Mouse (Mus musculus): ENCODE results near the gene Nxf1. TPM values are rescaled to one million over a fixed set of nuclear protein-coding genes. Genes with fewer than 3 reads are reported as not detected.
"Not testable (repeated sequence)": the region's sequence is repeated elsewhere in the genome, so short reads cannot be mapped to it uniquely, and the experiment has no call there.

The Nxf1 gene
- polyA plus RNA-seq, 1 experiment from 2014 or later = 150 TPM

DNA sequence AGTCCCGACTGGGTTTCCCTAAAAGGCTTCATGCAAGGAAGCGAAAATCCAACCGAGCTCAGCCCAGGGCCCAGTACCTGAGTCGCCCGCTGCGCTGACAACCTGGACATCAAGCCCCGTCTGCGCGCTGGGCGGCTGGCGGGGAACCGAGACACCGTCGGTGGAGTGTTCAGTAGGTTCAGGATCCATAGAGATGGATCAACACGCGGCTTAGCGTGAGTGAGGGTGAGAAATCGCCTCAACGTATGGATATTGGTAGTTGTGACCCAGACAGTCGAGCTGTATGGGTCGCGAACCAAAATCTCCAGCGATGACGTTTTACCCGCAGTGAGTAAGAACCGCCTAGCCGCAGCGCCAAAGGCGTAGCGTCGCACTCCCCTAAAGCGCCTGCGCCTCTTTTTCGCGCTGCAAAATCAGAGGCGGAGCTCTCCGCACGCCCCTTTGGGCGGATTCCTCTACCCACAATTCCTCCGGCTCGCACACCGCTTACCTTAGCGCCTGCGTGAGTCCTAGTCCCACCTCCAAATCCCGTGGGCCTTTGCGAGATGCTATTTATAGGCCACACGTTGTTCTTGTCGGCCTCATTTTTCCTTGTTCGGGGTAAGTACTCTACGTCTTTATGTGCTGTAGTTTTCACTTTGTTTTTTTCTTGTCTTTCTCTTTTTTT is 33.8 kb upstream of the Nxf1 start, which contains the start of gene Slc3a2:
Slc3a2 (minus strand) TSS at position 463 of the 667 bp plus-strand sequence.
- peak within 1 kb of the TSS; percentile 85 for H3K4me2 ChIP-seq (ENCODE audit: low read depth, low read length)
- H3K4me3 ChIP-seq (replicated peaks; ENCODE audit: low read length) = peak within 1 kb of the TSS; percentile 97
- H3K27me3 ChIP-seq (ENCODE audit: control insufficient read depth, insufficient read depth, low read length) = no peaks in the 10 kb centered on the region
- no peaks in the 10 kb centered on the region for H3K9me3 ChIP-seq (replicated peaks; ENCODE audit: control insufficient read depth, low read length)
- peaks cover 26% of the 10 kb centered on the region for H3K36me3 ChIP-seq (ENCODE audit: control insufficient read depth, insufficient read depth, low read length)
- peaks cover 23% of the 10 kb centered on the region for H3K4me1 ChIP-seq (ENCODE audit: control insufficient read depth, insufficient read depth, low read length)
- peak; percentile 97 for ATAC-seq (ENCODE audit: insufficient read depth, low FRiP score)
- under 1% methylated on average over 50 of the region's 50 CpGs for WGBS
- peak within 1 kb of the TSS; percentile 97 for H3K9ac ChIP-seq (ENCODE audit: low read length)
- H3K27ac ChIP-seq (ENCODE audit: low read length) = peak within 1 kb of the TSS; percentile 100

DNA sequence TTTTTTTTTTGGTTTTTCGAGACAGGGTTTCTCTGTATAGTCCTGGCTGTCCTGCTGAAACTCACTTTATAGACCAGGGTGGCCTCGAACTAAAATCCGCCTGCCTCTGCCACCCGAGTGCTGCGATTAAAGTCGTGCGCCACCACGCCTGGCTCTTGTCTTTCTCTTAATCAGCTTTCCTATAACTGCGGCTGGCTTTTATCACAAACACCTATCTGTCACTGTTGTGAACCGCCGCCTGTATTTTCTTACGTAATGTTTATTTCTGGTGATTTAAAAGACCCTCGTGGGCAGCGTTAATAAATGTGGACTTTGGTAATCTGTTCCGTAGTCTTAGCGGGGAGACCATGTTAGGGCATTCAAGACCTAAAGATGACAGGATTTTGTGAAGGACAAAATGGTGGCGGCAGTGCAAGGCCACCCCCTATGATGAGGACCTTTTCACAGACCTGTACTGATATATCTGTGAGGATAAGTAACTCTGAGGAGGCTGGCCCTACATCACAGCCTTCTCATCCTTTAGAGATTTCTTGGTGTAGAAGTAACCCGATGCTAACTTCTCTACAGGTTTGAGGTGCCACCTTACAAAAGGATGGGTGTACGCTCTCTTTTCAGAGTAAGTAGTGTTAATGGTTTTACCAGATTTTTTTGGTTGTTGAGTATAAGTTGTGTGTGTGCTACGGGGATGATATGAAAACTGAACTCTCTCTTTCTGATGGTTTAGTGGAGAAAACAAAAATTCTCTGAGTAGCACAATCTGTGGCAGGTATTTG is 33.1 kb upstream of the Nxf1 start:
- Histone ChIP-seq H3K4me3 (replicated peaks; ENCODE audit: low read length) (peak overlapping the region; percentile 97), H3K9me3 (replicated peaks; ENCODE audit: control insufficient read depth, low read length) (no peaks in the 10 kb centered on the region), H3K27ac (ENCODE audit: low read length) (peak overlapping the region; percentile 95), H3K4me2 (ENCODE audit: low read depth, low read length) (peak overlapping the region; percentile 85), H3K4me1 (ENCODE audit: control insufficient read depth, insufficient read depth, low read length) (peaks cover 23% of the 10 kb centered on the region), H3K36me3 (ENCODE audit: control insufficient read depth, insufficient read depth, low read length) (peaks cover 26% of the 10 kb centered on the region), H3K9ac (ENCODE audit: low read length) (peak overlapping the region; percentile 97), H3K27me3 (ENCODE audit: control insufficient read depth, insufficient read depth, low read length) (no peaks in the 10 kb centered on the region)
- under 1% methylated on average over 20 of the region's 20 CpGs for WGBS
- ATAC-seq (ENCODE audit: insufficient read depth, low FRiP score) = no peak

DNA sequence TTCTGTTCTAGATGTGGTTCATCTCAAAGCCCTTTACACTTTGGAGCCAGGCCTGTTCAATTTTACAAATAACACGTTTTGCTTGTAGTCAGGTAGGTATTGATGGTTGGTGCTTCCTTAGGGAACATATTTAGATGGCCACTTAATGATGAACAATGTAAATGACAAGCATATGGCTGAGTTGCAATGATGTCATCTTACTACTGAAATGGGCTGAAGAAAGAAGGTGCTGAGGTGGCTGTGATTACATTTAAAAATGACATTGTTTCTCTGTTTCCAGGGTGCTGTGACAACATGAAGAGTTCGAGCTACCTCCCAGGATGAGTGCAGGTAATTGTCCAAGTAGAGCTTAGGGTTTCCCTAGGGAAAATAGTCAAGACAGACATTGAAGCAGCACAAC is 32.5 kb upstream of the Nxf1 start:
- Histone ChIP-seq H3K27ac (ENCODE audit: low read length) (peak overlapping the region; percentile 95), H3K9me3 (replicated peaks; ENCODE audit: control insufficient read depth, low read length) (no peaks in the 10 kb centered on the region), H3K36me3 (ENCODE audit: control insufficient read depth, insufficient read depth, low read length) (peaks cover 26% of the 10 kb centered on the region), H3K9ac (ENCODE audit: low read length) (peak overlapping the region; percentile 97), H3K4me2 (ENCODE audit: low read depth, low read length) (peak overlapping the region; percentile 85), H3K27me3 (ENCODE audit: control insufficient read depth, insufficient read depth, low read length) (no peaks in the 10 kb centered on the region), H3K4me1 (ENCODE audit: control insufficient read depth, insufficient read depth, low read length) (peaks cover 23% of the 10 kb centered on the region), H3K4me3 (replicated peaks; ENCODE audit: low read length) (peak overlapping the region; percentile 97)
- no peak for ATAC-seq (ENCODE audit: insufficient read depth, low FRiP score)
- 3% methylated on average over 2 of the region's 2 CpGs for WGBS

DNA sequence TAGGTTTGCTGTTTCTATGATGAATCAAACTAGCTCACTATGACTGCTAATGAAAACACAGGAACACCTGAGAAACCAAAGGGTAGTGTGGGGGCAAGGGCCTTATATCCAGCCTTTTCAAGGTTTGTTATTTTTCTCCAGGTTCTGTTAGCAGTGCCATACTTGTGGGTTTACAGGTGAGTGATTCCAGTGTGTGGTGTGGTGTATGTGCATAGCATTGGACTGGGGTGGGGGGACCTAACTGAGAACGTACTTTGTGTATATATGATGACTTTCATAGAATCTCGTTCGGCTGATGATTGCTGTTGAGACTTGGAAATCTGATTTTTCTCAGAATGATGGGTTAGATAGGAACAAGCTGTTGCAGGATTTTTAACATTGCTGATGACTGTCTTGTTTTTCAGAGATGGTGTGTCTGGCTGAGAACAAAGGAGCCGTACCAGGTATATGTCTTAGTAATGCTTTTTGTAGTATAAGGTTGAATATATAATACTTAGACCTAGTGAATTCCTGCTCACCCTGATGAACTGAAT is 31.7 kb upstream of the Nxf1 start:
- Histone ChIP-seq H3K4me3 (replicated peaks; ENCODE audit: low read length) (peak overlapping the region; percentile 97), H3K27ac (ENCODE audit: low read length) (peak overlapping the region; percentile 95), H3K9ac (ENCODE audit: low read length) (peak overlapping the region; percentile 97), H3K27me3 (ENCODE audit: control insufficient read depth, insufficient read depth, low read length) (no peaks in the 10 kb centered on the region), H3K9me3 (replicated peaks; ENCODE audit: control insufficient read depth, low read length) (no peaks in the 10 kb centered on the region), H3K4me2 (ENCODE audit: low read depth, low read length) (peak overlapping the region; percentile 85), H3K4me1 (ENCODE audit: control insufficient read depth, insufficient read depth, low read length) (peaks cover 23% of the 10 kb centered on the region), H3K36me3 (ENCODE audit: control insufficient read depth, insufficient read depth, low read length) (peaks cover 26% of the 10 kb centered on the region)
- 32% methylated on average over 4 of the region's 4 CpGs for WGBS
- ATAC-seq (ENCODE audit: insufficient read depth, low FRiP score) = no peak

DNA sequence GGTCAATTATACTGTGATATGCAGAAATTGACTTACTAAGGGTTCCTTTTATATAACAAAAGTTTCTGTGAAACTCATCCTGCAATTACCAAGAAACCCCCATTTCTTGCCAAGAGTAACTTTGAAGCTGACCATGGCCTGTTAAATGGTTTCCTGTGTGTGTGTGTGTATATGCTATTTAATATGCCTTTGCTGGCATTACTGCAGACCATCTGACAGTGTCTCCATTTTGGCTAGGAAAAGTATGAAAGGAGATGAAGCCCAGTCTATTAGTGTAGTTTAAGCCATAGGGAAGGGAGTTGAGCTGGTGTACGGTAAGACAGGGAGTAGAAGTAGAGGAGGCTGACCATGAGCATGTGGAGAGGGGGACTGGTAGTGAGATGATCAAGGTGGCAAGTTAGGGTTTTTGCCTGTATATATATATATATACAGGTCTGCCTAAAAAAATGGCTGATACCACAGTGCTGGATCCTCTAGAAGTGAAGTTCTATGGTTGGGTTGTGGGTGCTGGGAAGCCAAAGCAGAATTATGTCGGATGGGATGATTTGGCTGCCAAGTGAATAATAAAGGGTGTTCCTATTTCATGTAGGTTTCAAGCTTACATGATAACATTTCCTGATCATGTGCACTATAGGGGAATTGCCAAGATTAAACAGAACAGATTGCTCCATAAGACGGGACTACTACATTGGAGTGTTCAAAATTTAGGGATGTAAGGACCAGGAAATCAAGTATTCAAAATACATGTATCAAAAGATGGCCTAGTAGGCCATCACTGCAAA is 30.1 kb upstream of the Nxf1 start:
- Histone ChIP-seq H3K4me2 (ENCODE audit: low read depth, low read length) (0 out of 2 replicates have a peak overlapping the region, but pooled peaks have one; percentile 85), H3K27ac (ENCODE audit: low read length) (peak overlapping the region; percentile 16; the same call in 1 of the 2 replicates), H3K4me3 (replicated peaks; ENCODE audit: low read length) (no peak overlapping the region), H3K36me3 (ENCODE audit: control insufficient read depth, insufficient read depth, low read length) (peaks cover 26% of the 10 kb centered on the region), H3K4me1 (ENCODE audit: control insufficient read depth, insufficient read depth, low read length) (peaks cover 18% of the 10 kb centered on the region), H3K9ac (ENCODE audit: low read length) (no peak overlapping the region), H3K9me3 (replicated peaks; ENCODE audit: control insufficient read depth, low read length) (no peaks in the 10 kb centered on the region), H3K27me3 (ENCODE audit: control insufficient read depth, insufficient read depth, low read length) (no peaks in the 10 kb centered on the region)
- no peak for ATAC-seq (ENCODE audit: insufficient read depth, low FRiP score)
- WGBS = 31% methylated on average over 3 of the region's 3 CpGs

DNA sequence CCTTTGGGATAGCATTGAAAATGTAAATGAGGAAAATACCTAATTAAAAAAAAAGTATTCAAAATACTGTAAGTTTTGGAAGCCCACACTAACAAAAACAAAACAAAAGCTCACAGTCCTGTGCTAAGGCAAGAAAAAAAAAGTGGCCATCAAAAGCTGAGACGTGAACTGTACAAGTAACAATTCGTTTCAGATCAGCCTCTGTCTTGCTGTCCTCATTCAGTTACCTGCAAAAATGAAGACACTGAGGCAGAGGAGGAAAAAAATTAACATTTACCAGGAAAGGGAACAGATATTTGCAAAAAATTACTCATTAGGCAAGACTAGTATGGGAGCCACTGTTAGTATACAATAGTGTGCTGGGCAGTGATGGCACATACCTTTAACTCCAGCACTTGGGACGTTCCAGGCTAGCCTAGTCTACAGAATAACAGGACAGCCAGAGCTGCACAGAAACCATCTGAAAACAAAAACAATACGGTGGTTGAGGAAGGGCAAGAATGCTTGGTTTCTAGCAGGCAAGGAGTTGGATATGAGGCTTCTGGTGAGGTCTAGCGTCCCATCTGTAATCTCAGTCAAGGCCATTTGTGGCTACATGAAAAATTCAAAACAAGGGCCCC is 29.3 kb upstream of the Nxf1 start:
- 23% methylated on average over 5 of the region's 5 CpGs for WGBS
- H3K9me3 ChIP-seq (replicated peaks; ENCODE audit: control insufficient read depth, low read length) = no peaks in the 10 kb centered on the region
- ATAC-seq (ENCODE audit: insufficient read depth, low FRiP score) = no peak
- no peak overlapping the region for H3K4me3 ChIP-seq (replicated peaks; ENCODE audit: low read length)
- peaks cover 12% of the 10 kb centered on the region for H3K4me1 ChIP-seq (ENCODE audit: control insufficient read depth, insufficient read depth, low read length)
- no peak overlapping the region for H3K9ac ChIP-seq (ENCODE audit: low read length)
- no peak overlapping the region; the same call in 1 of the 2 replicates for H3K27ac ChIP-seq (ENCODE audit: low read length)
- H3K4me2 ChIP-seq (ENCODE audit: low read depth, low read length) = no peak overlapping the region
- peaks cover 26% of the 10 kb centered on the region for H3K36me3 ChIP-seq (ENCODE audit: control insufficient read depth, insufficient read depth, low read length)
- no peaks in the 10 kb centered on the region for H3K27me3 ChIP-seq (ENCODE audit: control insufficient read depth, insufficient read depth, low read length)

DNA sequence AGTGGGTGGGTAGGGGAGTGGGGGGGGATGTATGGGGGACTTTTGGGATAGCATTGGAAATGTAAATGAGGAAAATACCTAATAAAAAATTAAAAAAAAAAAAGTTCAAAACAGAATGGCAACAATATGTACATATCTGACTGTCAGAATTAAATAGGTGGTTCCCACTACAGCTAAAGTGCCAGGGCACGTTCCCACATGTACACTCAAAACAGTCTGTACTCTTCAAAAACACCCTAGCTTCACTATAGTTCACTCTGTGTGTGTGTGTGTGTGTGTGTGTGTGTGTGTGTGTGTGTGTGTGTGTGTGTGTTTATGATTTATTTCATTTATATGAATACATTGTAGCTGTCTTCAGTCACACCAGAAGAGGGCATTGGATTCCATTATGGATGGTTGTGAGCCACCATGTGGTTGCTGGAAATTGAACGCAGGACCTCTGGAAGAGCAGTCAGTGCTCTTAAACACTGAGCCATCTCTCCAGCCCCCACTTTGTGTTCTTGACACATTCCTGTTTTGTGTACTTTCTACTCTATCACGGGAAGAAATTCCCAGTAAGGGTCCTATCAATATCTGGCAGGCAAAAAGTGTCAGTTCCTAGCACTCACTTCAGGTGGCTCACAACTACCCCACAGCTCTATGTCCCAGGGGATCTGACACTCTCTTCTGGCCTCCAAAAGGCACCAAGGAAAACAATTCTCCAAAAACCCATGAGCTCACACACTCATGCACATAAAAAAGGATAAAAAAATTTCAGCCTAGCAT is 28.4 kb upstream of the Nxf1 start:
- 40% methylated on average over 3 of the region's 3 CpGs for WGBS
- peaks cover 12% of the 10 kb centered on the region for H3K4me1 ChIP-seq (ENCODE audit: control insufficient read depth, insufficient read depth, low read length)
- H3K4me2 ChIP-seq (ENCODE audit: low read depth, low read length); H3K9me3 ChIP-seq (replicated peaks; ENCODE audit: control insufficient read depth, low read length); ATAC-seq (ENCODE audit: insufficient read depth, low FRiP score); H3K27ac ChIP-seq (ENCODE audit: low read length); H3K27me3 ChIP-seq (ENCODE audit: control insufficient read depth, insufficient read depth, low read length); H3K4me3 ChIP-seq (replicated peaks; ENCODE audit: low read length); H3K9ac ChIP-seq (ENCODE audit: low read length): not testable (repeated sequence)
- peaks cover 26% of the 10 kb centered on the region for H3K36me3 ChIP-seq (ENCODE audit: control insufficient read depth, insufficient read depth, low read length)

DNA sequence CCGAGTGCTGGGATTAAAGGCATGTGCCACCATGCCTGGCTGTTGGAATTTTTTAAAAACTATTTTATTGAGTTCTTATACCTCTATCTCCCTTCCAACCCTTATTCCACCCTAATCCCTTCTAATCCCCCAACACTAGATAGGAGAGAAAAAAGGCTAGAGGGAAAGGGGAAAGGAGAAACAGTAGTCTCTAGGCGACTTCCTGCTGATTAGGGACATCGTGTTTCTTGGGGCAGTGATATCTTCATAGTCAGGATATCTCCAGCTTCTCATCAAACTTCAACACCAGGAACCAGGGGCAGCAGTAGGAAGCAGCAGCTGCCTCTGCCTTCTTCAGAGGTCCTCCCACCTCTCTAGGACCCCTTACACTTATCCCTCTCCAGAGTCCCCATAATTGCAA is 22.5 kb upstream of the Nxf1 start:
- Histone ChIP-seq H3K4me3 (replicated peaks; ENCODE audit: low read length) (no peak overlapping the region), H3K27me3 (ENCODE audit: control insufficient read depth, insufficient read depth, low read length) (no peaks in the 10 kb centered on the region), H3K36me3 (ENCODE audit: control insufficient read depth, insufficient read depth, low read length) (0 out of 2 replicates have a peak, but pooled peaks cover under 1% of the 10 kb centered on the region), H3K9ac (ENCODE audit: low read length) (no peak overlapping the region), H3K4me2 (ENCODE audit: low read depth, low read length) (no peak overlapping the region), H3K4me1 (ENCODE audit: control insufficient read depth, insufficient read depth, low read length) (no peaks in the 10 kb centered on the region), H3K9me3 (replicated peaks; ENCODE audit: control insufficient read depth, low read length) (no peaks in the 10 kb centered on the region), H3K27ac (ENCODE audit: low read length) (no peak overlapping the region)
- WGBS = 71% methylated on average over 3 of the region's 3 CpGs
- ATAC-seq (ENCODE audit: insufficient read depth, low FRiP score) = no peak
